Mouse (Mus musculus): ENCODE results near the gene Fbln2.

Fbln2 gene

GRCm38 (mm10) chr6:91237273-91237672 lies 25.0 kb downstream of the Fbln2 start:
- POLR2A ChIA-PET = interaction anchor here in 1 of 4 experiments (0.7 kb wide), 1 partner anchor 28 kb away, joined by 3 read pairs; no protein-coding TSS in a partner anchor
- CTCF ChIA-PET = interaction anchor here (0.6 to 1.1 kb wide), 5 partner anchors 8 to 630 kb away, joined by 3 to 5 read pairs (median 3); no protein-coding TSS in a partner anchor

- CTCF ChIA-PET = interaction anchor here in 1 of 4 experiments (1.1 kb wide), 1 partner anchor 181 kb away, joined by 3 read pairs; no protein-coding TSS in a partner anchor
These were observed 28.3 kb downstream of the Fbln2 start for GRCm38 (mm10) chr6:91240537-91240936.

GRCm38 (mm10) chr6:91240964-91241363 lies 28.7 kb downstream of the Fbln2 start:
- POLR2A ChIA-PET = interaction anchor here in 1 of 4 experiments (0.8 kb wide), 1 partner anchor 20 kb away, joined by 4 read pairs; no protein-coding TSS in a partner anchor

More at GRCm38 (mm10) chr6:91240537-91240936, 28.3 kb downstream of the Fbln2 start:
- POLR2A ChIA-PET = interaction anchor here in 1 of 4 experiments (0.8 kb wide), 1 partner anchor 19 kb away, joined by 4 read pairs; no protein-coding TSS in a partner anchor

GRCm38 (mm10) chr6:91243395-91243794 lies 31.1 kb downstream of the Fbln2 start:
- CTCF ChIA-PET = interaction anchor here in 2 of 4 experiments (0.7 to 1.1 kb wide), 2 partner anchors 37 to 260 kb away, joined by 3 read pairs; no protein-coding TSS in a partner anchor
- POLR2A ChIA-PET = interaction anchor here in 1 of 4 experiments (0.7 kb wide), 2 partner anchors 90 to 254 kb away, joined by 3 read pairs; no protein-coding TSS in a partner anchor

More at GRCm38 (mm10) chr6:91240964-91241363, 28.7 kb downstream of the Fbln2 start:
- CTCF ChIA-PET = interaction anchor here in 1 of 4 experiments (1.0 to 1.1 kb wide), 2 partner anchors 68 to 181 kb away, joined by 3 read pairs; no protein-coding TSS in a partner anchor

GRCm38 (mm10) chr6:91244331-91244730 lies 32.1 kb downstream of the Fbln2 start:
- ChIA-PET CTCF (no interaction called here), POLR2A (no interaction called here)

GRCm38 (mm10) chr6:91245331-91245730 lies 33.1 kb downstream of the Fbln2 start:
- CTCF ChIA-PET = no interaction called here
- POLR2A ChIA-PET = interaction anchor here in 1 of 4 experiments (0.7 kb wide), 1 partner anchor 67 kb away, joined by 3 read pairs; no protein-coding TSS in a partner anchor

GRCm38 (mm10) chr6:91247343-91247742 lies 35.1 kb downstream of the Fbln2 start:
- ChIA-PET POLR2A (interaction anchor here in 1 of 4 experiments (0.7 kb wide), 1 partner anchor 365 kb away, joined by 3 read pairs; no protein-coding TSS in a partner anchor), CTCF (no interaction called here)

GRCm38 (mm10) chr6:91248627-91249026 lies 36.4 kb downstream of the Fbln2 start:
- POLR2A ChIA-PET = no interaction called here
- CTCF ChIA-PET = interaction anchor here in 3 of 4 experiments (0.5 to 0.9 kb wide), 3 partner anchors 75 to 508 kb away, joined by 3 to 17 read pairs (median 7); no protein-coding TSS in a partner anchor

GRCm38 (mm10) chr6:91249797-91250196 lies 37.5 kb downstream of the Fbln2 start:
- POLR2A ChIA-PET = no interaction called here
- CTCF ChIA-PET = interaction anchor here in 1 of 4 experiments (0.6 kb wide), 1 partner anchor 149 kb away, joined by 3 read pairs; no protein-coding TSS in a partner anchor

- POLR2A ChIA-PET = interaction anchor here in 2 of 4 experiments (0.7 to 1.0 kb wide), 2 partner anchors 21 to 91 kb away, joined by 3 read pairs; no protein-coding TSS in a partner anchor
- CTCF ChIA-PET = interaction anchor here in 2 of 4 experiments (0.7 to 1.3 kb wide), 2 partner anchors 25 to 519 kb away, joined by 3 read pairs; no protein-coding TSS in a partner anchor
These were observed 47.3 kb downstream of the Fbln2 start for GRCm38 (mm10) chr6:91259440-91260120.

GRCm38 (mm10) chr6:91260347-91260986 lies 48.2 kb downstream of the Fbln2 start:
- POLR2A ChIA-PET = interaction anchor here in 1 of 4 experiments (0.6 to 1.0 kb wide), 3 partner anchors 22 to 40 kb away, joined by 3 read pairs; no protein-coding TSS in a partner anchor
- CTCF ChIA-PET = interaction anchor here in 1 of 4 experiments (0.6 to 1.5 kb wide), 3 partner anchors 21 to 520 kb away, joined by 3 read pairs; partner anchors contain the start of gene Wnt7a

GRCm38 (mm10) chr6:91260987-91261367 lies 48.7 kb downstream of the Fbln2 start:
- ChIA-PET POLR2A (interaction anchor here in 2 of 4 experiments (0.6 to 1.1 kb wide), 2 partner anchors 40 to 67 kb away, joined by 3 read pairs; no protein-coding TSS in a partner anchor), CTCF (interaction anchor here in 2 of 4 experiments (0.6 to 1.7 kb wide), 4 partner anchors 20 to 150 kb away, joined by 3 to 4 read pairs (median 4); partner anchors contain the start of gene Wnt7a (in 1 of the 2))

GRCm38 (mm10) chr6:91265616-91266015 lies 53.4 kb downstream of the Fbln2 start:
- CTCF ChIA-PET = interaction anchor here in 1 of 4 experiments (1.4 kb wide), 1 partner anchor 92 kb away, joined by 5 read pairs; no protein-coding TSS in a partner anchor

GRCm38 (mm10) chr6:91266647-91267046 lies 54.4 kb downstream of the Fbln2 start:
- ChIA-PET POLR2A (interaction anchor here in 1 of 4 experiments (1.1 kb wide), 1 partner anchor 110 kb away, joined by 5 read pairs; the partner anchor contains the start of gene Hdac11), CTCF (interaction anchor here in 1 of 4 experiments (1.1 kb wide), 1 partner anchor 10 kb away, joined by 3 read pairs; no protein-coding TSS in a partner anchor)

More at GRCm38 (mm10) chr6:91265616-91266015, 53.4 kb downstream of the Fbln2 start:
- POLR2A ChIA-PET = no interaction called here

GRCm38 (mm10) chr6:91268318-91268717 lies 56.1 kb downstream of the Fbln2 start:
- CTCF ChIA-PET = interaction anchor here in 2 of 4 experiments (1.0 to 1.2 kb wide), 3 partner anchors 9 to 103 kb away, joined by 3 to 4 read pairs (median 3); no protein-coding TSS in a partner anchor
- POLR2A ChIA-PET = no interaction called here

- POLR2A ChIA-PET = interaction anchor here in 1 of 4 experiments (1.2 kb wide), 2 partner anchors 121 to 139 kb away, joined by 3 read pairs; partner anchors contain the start of gene Hdac11
- CTCF ChIA-PET = interaction anchor here (0.6 to 5.7 kb wide), 23 partner anchors 8 to 282 kb away, joined by 3 to 115 read pairs (median 4); partner anchors contain the start of gene Hdac11 (in 2 of the 4)
These were observed 65.3 kb downstream of the Fbln2 start for GRCm38 (mm10) chr6:91277549-91277948.

GRCm38 (mm10) chr6:91278302-91278701 lies 66.0 kb downstream of the Fbln2 start:
- ChIA-PET CTCF (interaction anchor here in 2 of 4 experiments (0.8 to 5.7 kb wide), 7 partner anchors 9 to 122 kb away, joined by 3 to 115 read pairs (median 10); partner anchors contain the start of gene Hdac11 (in 1 of the 2)), POLR2A (interaction anchor here in 2 of 4 experiments (0.6 to 1.4 kb wide), 3 partner anchors 9 to 138 kb away, joined by 3 read pairs; no protein-coding TSS in a partner anchor)

GRCm38 (mm10) chr6:91279477-91279876 lies 67.2 kb downstream of the Fbln2 start:
- ChIA-PET POLR2A (interaction anchor here in 2 of 4 experiments (0.6 to 1.4 kb wide), 3 partner anchors 10 to 174 kb away, joined by 3 read pairs; no protein-coding TSS in a partner anchor), CTCF (interaction anchor here (0.6 to 8.7 kb wide), 22 partner anchors 9 to 542 kb away, joined by 3 to 276 read pairs (median 4); partner anchors contain the start of genes Wnt7a (in 2 of the 4) and Hdac11 (in 1 of the 4))

Data from embryonic stem cell, embryonic (primary cell).